Mouse (Mus musculus) limb, embryonic 15.5 days (tissue): ENCODE data around the gene Msln. TPM values are rescaled to one million over a fixed set of nuclear protein-coding genes. Genes with fewer than 3 reads are reported as not detected.

ENCODE experiments used
- ATAC-seq: fragments of 200-750 bp; cut with Nextera tagmentation; 2 replicates; pipeline ENCODE4 v1.8.0; 2017; ENCODE audit warnings: low read depth, moderate TSS enrichment; ENCODE audit not compliant: insufficient number of reproducible peaks, low FRiP score, low TSS enrichment
- H3K27ac ChIP-seq: fragments of 300-500 bp; sonication (generic); 2 replicates; pipeline ENCODE4 v1.5.1; 2015; ENCODE audit warnings: moderate library complexity, mild to moderate bottlenecking, inconsistent platforms
- H3K27me3 ChIP-seq: fragments of 300-500 bp; sonication (generic); 2 replicates; pipeline ENCODE4 v1.6.1; 2015; ENCODE audit warnings: inconsistent platforms
- H3K36me3 ChIP-seq: fragments of 300-500 bp; sonication (generic); 2 replicates; pipeline ENCODE4 v1.6.1; 2015; ENCODE audit warnings: inconsistent platforms
- H3K4me1 ChIP-seq: fragments of 300-500 bp; sonication (generic); 2 replicates; pipeline ENCODE4 v1.6.1; 2015; ENCODE audit warnings: inconsistent platforms
- H3K4me2 ChIP-seq: fragments of 300-500 bp; sonication (generic); 2 replicates; pipeline ENCODE4 v1.6.1; 2015; ENCODE audit warnings: mild to moderate bottlenecking, inconsistent platforms
- H3K4me3 ChIP-seq: fragments of 300-500 bp; sonication (generic); 2 replicates; pipeline ENCODE4 v1.5.1; 2015; ENCODE audit warnings: mild to moderate bottlenecking, inconsistent platforms
- H3K9ac ChIP-seq: fragments of 300-500 bp; sonication (generic); 2 replicates; pipeline ENCODE4 v1.6.1; 2015; ENCODE audit warnings: inconsistent platforms
- H3K9me3 ChIP-seq: fragments of 300-500 bp; sonication (generic); 2 replicates; pipeline ENCODE4 v1.6.1; 2016; ENCODE audit warnings: inconsistent platforms
- WGBS: fragments of 180-500 bp; shearing (Covaris S2); methylation state at CpG from one replicate; pipeline ENCODE4 v1.1.7; 2015; 5-methylcytosine and 5-hydroxymethylcytosine counted together
- polyA plus RNA-seq: library from polyadenylated mRNA; unstranded; fragments of >200 nt; fragmentation: Nextera tagmentation; extraction: Ambion mirVana; gene quantifications from 2 replicates; pipeline ENCODE4 v1.2.1, GENCODE M21; 2015

The Msln gene
- 38.4 and 40.6 TPM in 2 replicates for polyA plus RNA-seq

DNA sequence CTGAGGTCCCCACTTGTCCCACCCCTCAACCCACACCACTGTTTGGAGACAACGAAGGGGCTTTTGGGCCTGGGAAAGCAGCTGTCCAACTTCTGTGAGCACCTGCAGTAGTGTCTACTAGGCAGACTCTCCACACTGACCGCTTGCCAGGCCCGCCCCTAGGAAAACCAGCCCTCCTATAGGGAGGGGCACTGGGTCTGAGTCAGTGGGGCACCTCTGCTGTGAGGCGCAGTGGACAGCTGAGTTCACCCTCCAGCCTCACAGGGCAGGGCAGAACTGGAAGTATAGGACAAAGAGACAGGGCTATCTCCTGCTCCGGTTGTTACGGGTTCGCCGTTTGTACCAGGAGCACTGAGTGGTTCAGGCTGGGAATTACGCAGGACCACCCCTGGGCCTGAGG lies at the start of gene Msln:
Gene Msln (minus strand): TSS at position 138 of the 400 bp plus-strand sequence.
- Histone ChIP-seq H3K4me2 (no peak within 1 kb of the TSS), H3K36me3 (no peaks in the 10 kb centered on the region), H3K27me3 (no peaks in the 10 kb centered on the region), H3K4me1 (no peaks in the 10 kb centered on the region; the same call in none of the 2 replicates), H3K4me3 (no peak within 1 kb of the TSS), H3K27ac (no peak within 1 kb of the TSS), H3K9ac (no peak within 1 kb of the TSS), H3K9me3 (no peaks in the 10 kb centered on the region)
- no peak for ATAC-seq
- WGBS = 83% methylated on average over 9 of the region's 9 CpGs

DNA sequence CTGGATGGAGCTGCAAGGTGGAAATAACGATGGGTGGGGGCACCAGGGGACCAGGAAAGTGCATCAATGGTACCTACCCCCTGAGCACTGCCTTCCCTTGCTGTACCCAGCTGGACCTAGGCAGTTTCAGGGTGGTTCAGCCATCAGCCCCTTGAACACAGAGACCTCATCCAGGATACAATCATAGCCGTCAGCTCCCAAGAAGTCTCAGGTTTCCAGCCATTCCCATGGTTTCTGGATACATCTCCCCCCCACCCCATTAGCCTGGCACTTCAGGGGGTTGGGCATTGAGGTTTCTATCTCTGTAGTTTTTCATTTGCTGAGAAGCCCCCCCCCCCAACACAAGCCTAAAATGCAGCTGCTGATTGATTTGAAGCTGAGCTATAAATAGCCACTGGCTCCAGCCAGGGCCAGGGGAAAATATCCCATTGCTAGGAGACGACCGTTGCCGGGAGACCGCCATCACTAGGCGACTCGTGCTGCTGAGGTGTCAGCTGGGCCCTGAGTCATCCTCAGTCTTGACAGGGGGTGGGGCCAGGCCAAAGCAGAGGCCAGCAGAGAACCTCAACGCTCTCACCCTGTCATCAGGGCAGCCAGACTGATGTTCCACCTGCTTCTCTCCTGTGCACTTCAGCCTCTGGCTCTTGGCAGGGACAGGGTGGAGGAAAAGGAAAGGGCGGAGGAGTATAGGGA lies 48.8 kb upstream of the Msln start:
- no peak overlapping the region for H3K4me3 ChIP-seq
- ATAC-seq = 0 out of 2 replicates have a peak, but pooled peaks have one; percentile 15
- 8% methylated on average over 10 of the region's 10 CpGs for WGBS
- H3K4me1 ChIP-seq = no peaks in the 10 kb centered on the region
- no peaks in the 10 kb centered on the region for H3K9me3 ChIP-seq
- H3K27ac ChIP-seq = no peak overlapping the region
- H3K36me3 ChIP-seq = no peaks in the 10 kb centered on the region
- no peak overlapping the region for H3K9ac ChIP-seq
- peaks cover 35% of the 10 kb centered on the region for H3K27me3 ChIP-seq
- no peak overlapping the region for H3K4me2 ChIP-seq

DNA sequence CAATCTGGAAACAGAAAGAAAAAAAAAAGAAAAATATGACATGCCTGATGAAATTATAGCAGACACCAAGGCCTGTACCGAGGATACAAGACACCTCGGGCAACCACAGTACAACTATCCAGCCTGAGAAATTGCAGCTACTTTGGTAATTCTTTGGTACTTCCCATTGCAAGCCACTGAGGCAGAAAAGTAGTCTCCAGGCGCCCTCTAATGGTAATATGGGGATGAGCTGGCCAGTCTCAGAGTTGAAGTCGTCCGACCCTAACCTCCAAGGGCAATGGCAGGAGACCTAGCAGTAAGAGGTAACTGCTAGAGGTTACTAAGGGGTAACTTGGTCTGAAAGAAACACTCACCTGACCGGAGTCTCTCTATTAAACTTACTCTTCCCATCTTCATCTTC lies 46.9 kb upstream of the Msln start:
- no peak for ATAC-seq
- H3K27ac ChIP-seq = no peak overlapping the region
- H3K9me3 ChIP-seq = no peaks in the 10 kb centered on the region
- no peak overlapping the region for H3K4me2 ChIP-seq
- 6% methylated on average over 6 of the region's 6 CpGs for WGBS
- H3K36me3 ChIP-seq = no peaks in the 10 kb centered on the region
- H3K9ac ChIP-seq = no peak overlapping the region
- peaks cover 12% of the 10 kb centered on the region for H3K4me1 ChIP-seq
- no peak overlapping the region for H3K4me3 ChIP-seq
- peaks cover 34% of the 10 kb centered on the region for H3K27me3 ChIP-seq

GRCm38 (mm10) chr17:25796951-25797369 lies 42.8 kb upstream of the Msln start, which contains the start of gene Metrn:
Metrn (minus strand) TSS chr17:25797136.
- Histone ChIP-seq H3K27ac (no peak within 1 kb of the TSS), H3K4me3 (peak within 1 kb of the TSS; percentile 79), H3K36me3 (0 out of 2 replicates have a peak, but pooled peaks cover 3% of the 10 kb centered on the region), H3K4me2 (peak within 1 kb of the TSS; percentile 68), H3K9ac (peak within 1 kb of the TSS; percentile 56), H3K9me3 (no peaks in the 10 kb centered on the region), H3K27me3 (peaks cover 6% of the 10 kb centered on the region), H3K4me1 (peaks cover 44% of the 10 kb centered on the region)
- 1% methylated on average over 34 of the region's 35 CpGs for WGBS
- ATAC-seq = peak; percentile 70; the same call in 1 of the 2 replicates

GRCm38 (mm10) chr17:25796211-25796771 lies 42.1 kb upstream of the Msln start:
- Histone ChIP-seq H3K36me3 (0 out of 2 replicates have a peak, but pooled peaks cover 3% of the 10 kb centered on the region), H3K4me2 (peak overlapping the region; percentile 68), H3K9ac (peak overlapping the region; percentile 56), H3K9me3 (no peaks in the 10 kb centered on the region), H3K27ac (no peak overlapping the region), H3K4me3 (peak overlapping the region; percentile 79), H3K4me1 (peaks cover 49% of the 10 kb centered on the region), H3K27me3 (peaks cover 2% of the 10 kb centered on the region; the same call in 1 of the 2 replicates)
- ATAC-seq = 0 out of 2 replicates have a peak, but pooled peaks have one; percentile 11
- WGBS = 2% methylated on average over 36 of the region's 37 CpGs

DNA sequence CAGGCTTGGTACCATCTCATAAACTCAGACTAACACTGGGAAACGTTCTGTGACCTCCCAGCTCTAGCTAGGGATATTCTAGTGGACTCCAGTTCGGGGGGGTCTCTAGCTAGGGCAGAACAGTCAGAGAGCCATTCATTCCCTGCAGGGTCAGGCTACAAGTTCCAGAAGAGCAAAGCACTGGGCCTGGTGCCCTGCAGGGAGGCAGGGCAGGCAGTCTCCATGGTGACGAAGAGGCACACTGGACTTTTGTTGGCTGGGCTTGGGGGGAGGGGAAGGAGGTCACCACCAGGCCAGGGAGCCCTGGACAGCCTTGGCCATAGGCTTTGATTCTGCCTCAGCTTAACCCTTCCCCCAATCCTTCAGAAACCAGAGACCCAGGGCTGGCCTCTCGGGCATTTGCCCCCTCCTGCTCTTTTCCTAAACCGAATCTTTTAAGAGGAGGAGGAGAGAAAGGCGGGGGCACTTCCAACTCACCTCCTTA lies 41.5 kb upstream of the Msln start, which contains the start of gene AC134908.4:
Gene AC134908.4 (minus strand): TSS at position 51 of the 484 bp plus-strand sequence.
- H3K27me3 ChIP-seq = no peaks in the 10 kb centered on the region
- H3K9ac ChIP-seq = peak within 1 kb of the TSS; percentile 56
- 28% methylated on average over 6 of the region's 6 CpGs for WGBS
- H3K36me3 ChIP-seq = 0 out of 2 replicates have a peak, but pooled peaks cover 3% of the 10 kb centered on the region
- no peak within 1 kb of the TSS for H3K27ac ChIP-seq
- no peaks in the 10 kb centered on the region for H3K9me3 ChIP-seq
- H3K4me2 ChIP-seq = peak within 1 kb of the TSS; percentile 68
- ATAC-seq = no peak
- peak within 1 kb of the TSS; percentile 79 for H3K4me3 ChIP-seq
- peaks cover 55% of the 10 kb centered on the region for H3K4me1 ChIP-seq

- Histone ChIP-seq H3K36me3 (0 out of 2 replicates have a peak, but pooled peaks cover 3% of the 10 kb centered on the region), H3K27me3 (no peaks in the 10 kb centered on the region), H3K4me1 (peaks cover 58% of the 10 kb centered on the region), H3K4me3 (0 out of 2 replicates have a peak overlapping the region, but pooled peaks have one; percentile 79), H3K4me2 (peak overlapping the region; percentile 68; the same call in 1 of the 2 replicates), H3K9me3 (no peaks in the 10 kb centered on the region), H3K27ac (no peak overlapping the region), H3K9ac (no peak overlapping the region)
- 89% methylated on average over 17 of the region's 17 CpGs for WGBS
- no peak for ATAC-seq
These were observed 40.8 kb upstream of the Msln start for GRCm38 (mm10) chr17:25794998-25795397.

- H3K27me3 ChIP-seq = no peaks in the 10 kb centered on the region
- 82% methylated on average over 13 of the region's 13 CpGs for WGBS
- no peak overlapping the region for H3K4me2 ChIP-seq
- peaks cover 9% of the 10 kb centered on the region for H3K36me3 ChIP-seq
- H3K9ac ChIP-seq = no peak overlapping the region
- peaks cover 58% of the 10 kb centered on the region for H3K4me1 ChIP-seq
- no peak overlapping the region for H3K27ac ChIP-seq
- no peak overlapping the region for H3K4me3 ChIP-seq
- H3K9me3 ChIP-seq = no peaks in the 10 kb centered on the region
- ATAC-seq = no peak
These were observed 40.0 kb upstream of the Msln start for GRCm38 (mm10) chr17:25794197-25794596.

DNA sequence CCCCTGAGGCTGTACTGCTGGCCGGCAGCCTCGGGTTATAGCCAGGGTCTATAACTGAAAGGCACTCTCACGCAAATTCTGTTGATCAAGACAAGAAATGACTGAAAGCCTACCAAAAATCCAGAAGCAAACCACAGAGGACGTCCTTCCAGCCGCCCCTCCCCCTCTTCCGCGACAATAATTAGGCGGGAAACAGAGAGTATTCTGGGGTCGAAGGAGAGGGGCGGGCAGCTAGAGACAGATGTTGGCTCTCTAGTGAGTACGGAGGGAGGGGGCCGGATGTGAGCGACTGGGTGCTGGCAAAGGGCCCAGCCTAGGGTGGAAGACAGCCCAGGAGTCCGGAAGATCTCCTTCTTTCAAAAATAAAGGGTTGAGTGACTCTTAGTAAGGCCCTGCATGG lies 38.4 kb upstream of the Msln start, which contains the start of gene Fam173a:
Gene Fam173a (minus strand): TSS at position 287 of the 400 bp plus-strand sequence.
- Histone ChIP-seq H3K4me3 (peak within 1 kb of the TSS; percentile 66), H3K9ac (peak within 1 kb of the TSS; percentile 64), H3K27me3 (no peaks in the 10 kb centered on the region), H3K9me3 (no peaks in the 10 kb centered on the region), H3K4me2 (peak within 1 kb of the TSS; percentile 74), H3K27ac (peak within 1 kb of the TSS; percentile 93), H3K36me3 (peaks cover 20% of the 10 kb centered on the region), H3K4me1 (peaks cover 57% of the 10 kb centered on the region)
- 0 out of 2 replicates have a peak, but pooled peaks have one; percentile 46 for ATAC-seq
- under 1% methylated on average over 14 of the region's 14 CpGs for WGBS

GRCm38 (mm10) chr17:25791843-25792527 lies 37.8 kb upstream of the Msln start:
- peak overlapping the region; percentile 66 for H3K4me3 ChIP-seq
- under 1% methylated on average over 45 of the region's 45 CpGs for WGBS
- 0 out of 2 replicates have a peak, but pooled peaks have one; percentile 50 for ATAC-seq
- H3K36me3 ChIP-seq = peaks cover 23% of the 10 kb centered on the region
- H3K4me2 ChIP-seq = peak overlapping the region; percentile 74
- no peaks in the 10 kb centered on the region for H3K27me3 ChIP-seq
- peak overlapping the region; percentile 93 for H3K27ac ChIP-seq
- H3K9me3 ChIP-seq = no peaks in the 10 kb centered on the region
- peaks cover 50% of the 10 kb centered on the region for H3K4me1 ChIP-seq
- peak overlapping the region; percentile 64 for H3K9ac ChIP-seq

DNA sequence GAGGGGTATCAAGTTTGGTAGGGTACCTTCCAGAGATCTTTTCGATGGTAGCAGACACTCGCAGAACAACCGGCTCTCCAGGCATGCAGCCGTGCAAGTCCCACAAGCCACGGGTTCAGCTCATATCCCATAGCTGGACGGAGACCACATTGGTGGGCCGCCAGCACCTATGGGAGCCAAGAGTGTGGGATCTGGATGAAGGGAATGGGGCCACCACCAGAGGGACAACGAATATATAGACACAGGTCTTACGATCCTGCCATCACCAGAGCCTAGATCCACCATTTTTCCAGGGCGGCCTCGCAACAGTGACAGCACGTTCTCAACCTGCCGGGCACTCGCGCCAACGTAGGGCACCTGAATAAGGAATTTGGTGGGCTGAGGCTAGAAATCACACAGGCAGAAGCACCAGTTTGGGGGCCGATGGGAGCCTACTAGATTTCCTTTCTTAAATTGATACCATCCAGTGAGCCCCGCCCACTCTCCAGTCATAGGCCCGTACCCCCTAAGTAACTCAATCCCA lies 37.2 kb upstream of the Msln start:
- Histone ChIP-seq H3K9ac (peak overlapping the region; percentile 64; the same call in 1 of the 2 replicates), H3K27me3 (no peaks in the 10 kb centered on the region), H3K27ac (peak overlapping the region; percentile 93), H3K4me2 (peak overlapping the region; percentile 74), H3K4me1 (peaks cover 49% of the 10 kb centered on the region), H3K36me3 (peaks cover 23% of the 10 kb centered on the region), H3K9me3 (no peaks in the 10 kb centered on the region), H3K4me3 (peak overlapping the region; percentile 66)
- ATAC-seq = no peak
- WGBS = 26% methylated on average over 19 of the region's 19 CpGs
